Mouse (Mus musculus) myocyte (in vitro differentiated cells): ENCODE measurements around the gene Ptprj. TPM values are rescaled to one million over a fixed set of nuclear protein-coding genes. Genes with fewer than 3 reads are reported as not detected.

Experiments
- H3K27me3 ChIP-seq: one replicate; pipeline ENCODE4 v1.6.1; 2011; ENCODE audit not compliant: control insufficient read depth, insufficient read depth, insufficient read length
- H3K36me3 ChIP-seq: one replicate; pipeline ENCODE4 v1.6.1; 2011; ENCODE audit not compliant: control insufficient read depth, insufficient read depth
- H3K4me2 ChIP-seq: one replicate; pipeline ENCODE4 v1.6.1; 2011; ENCODE audit warnings: low read depth, control low read depth
- H3K4me3 ChIP-seq: one replicate; pipeline ENCODE4 v1.5.1; 2011; ENCODE audit warnings: mild to moderate bottlenecking, control low read depth, moderate library complexity
- H3K79me2 ChIP-seq: one replicate; pipeline ENCODE4 v1.6.1; 2011; ENCODE audit not compliant: control insufficient read depth, insufficient read depth
- H3ac ChIP-seq: one replicate; pipeline ENCODE4 v1.6.1; 2011; ENCODE audit not compliant: control insufficient read depth, insufficient read length
- CEBPB ChIP-seq: IDR thresholded peaks from 2 replicates; pipeline ENCODE4 v1.6.1; 2011; ENCODE audit warnings: mild to moderate bottlenecking, moderate library complexity; ENCODE audit not compliant: poor library complexity, insufficient read depth, severe bottlenecking
- E2F4 ChIP-seq: IDR thresholded peaks from one replicate; pipeline ENCODE4 v1.6.1; 2011; ENCODE audit warnings: mild to moderate bottlenecking, control low read depth, moderate library complexity; ENCODE audit not compliant: insufficient read depth
- MAX ChIP-seq: IDR thresholded peaks from one replicate; pipeline ENCODE4 v1.6.1; 2011; ENCODE audit warnings: low read depth, mild to moderate bottlenecking, control low read depth
- MYOD1 ChIP-seq, 3 experiments: IDR thresholded peaks; one replicate each; pipeline ENCODE4 v1.6.1; 2011; ENCODE audit warnings: control low read depth in 2 of 3, low read depth in 2 of 3, mild to moderate bottlenecking in 2 of 3, moderate library complexity in 1 of 3; ENCODE audit not compliant: insufficient read length in 2 of 3, control insufficient read depth in 1 of 3
- MYOG ChIP-seq, 3 experiments: IDR thresholded peaks; one replicate each; pipeline ENCODE4 v1.6.1; 2011; ENCODE audit warnings: control low read depth in 2 of 3, low read depth in 2 of 3, mild to moderate bottlenecking in 2 of 3; ENCODE audit not compliant: insufficient read length in 2 of 3, control insufficient read depth in 1 of 3, insufficient read depth in 1 of 3
- POLR2A ChIP-seq: IDR thresholded peaks from one replicate; pipeline ENCODE4 v1.6.1; 2011; ENCODE audit warnings: low read depth, mild to moderate bottlenecking, control low read depth, moderate library complexity; ENCODE audit not compliant: insufficient read length
- POLR2AphosphoS2 ChIP-seq: IDR thresholded peaks from one replicate; pipeline ENCODE4 v1.6.1; 2011; ENCODE audit warnings: low read depth, control low read depth; ENCODE audit not compliant: insufficient read length
- REST ChIP-seq: IDR thresholded peaks from one replicate; pipeline ENCODE4 v1.6.1; 2011; ENCODE audit warnings: mild to moderate bottlenecking, control low read depth, moderate library complexity; ENCODE audit not compliant: insufficient read depth, insufficient read length
- SRF ChIP-seq: IDR thresholded peaks from one replicate; pipeline ENCODE4 v1.6.1; 2011; ENCODE audit warnings: low read depth; ENCODE audit not compliant: control insufficient read depth, insufficient read length
- TCF12 ChIP-seq: IDR thresholded peaks from one replicate; pipeline ENCODE4 v1.6.1; 2011; ENCODE audit warnings: mild to moderate bottlenecking, control low read depth; ENCODE audit not compliant: poor library complexity, insufficient read depth, severe bottlenecking
- TCF3 ChIP-seq: IDR thresholded peaks from one replicate; pipeline ENCODE4 v1.6.1; 2011; ENCODE audit warnings: low read depth, control low read depth; ENCODE audit not compliant: insufficient read length
- USF1 ChIP-seq: IDR thresholded peaks from one replicate; pipeline ENCODE4 v1.6.1; 2011; ENCODE audit warnings: low read depth, mild to moderate bottlenecking, control low read depth, moderate library complexity
- polyA plus RNA-seq: library from polyadenylated mRNA; unstranded; fragments of >200 nt; fragmentation: generic; extraction: Trizol; gene quantifications from one replicate; pipeline ENCODE4 v1.2.1, GENCODE M21; 2012; ENCODE audit warnings: missing spikeins

Ptprj gene
- polyA plus RNA-seq, 1 experiment: 1.6 TPM

GRCm38 (mm10) chr2:90568091-90568490 is 12.4 kb downstream of the Ptprj start:
- Histone ChIP-seq H3K4me3 (no peak overlapping the region), H3K27me3 (no peaks in the 10 kb centered on the region), H3K79me2 (no peaks in the 10 kb centered on the region), H3ac (no peak overlapping the region), H3K4me2 (no peak overlapping the region), H3K36me3 (no peaks in the 10 kb centered on the region)
- TF ChIP-seq MAX (no peak), CEBPB (no peak), USF1 (no peak), SRF (no peak), TCF3 (no peak)

- Histone ChIP-seq H3K36me3 (no peaks in the 10 kb centered on the region), H3ac (no peak overlapping the region), H3K79me2 (no peaks in the 10 kb centered on the region), H3K4me3 (no peak overlapping the region), H3K4me2 (no peak overlapping the region), H3K27me3 (no peaks in the 10 kb centered on the region)
- no peak for TF ChIP-seq MYOG (IDR thresholded peaks at IDR 0.05; ENCODE audit: control insufficient read depth in 1 of 3, insufficient read depth in 1 of 3, insufficient read length in 2 of 3, low read depth in 2 of 3)
- TF ChIP-seq E2F4: no peak
- no peak for TF ChIP-seq REST
- no peak for TF ChIP-seq USF1
- no peak for TF ChIP-seq POLR2AphosphoS2
- no peak for TF ChIP-seq MYOD1 (IDR thresholded peaks at IDR 0.05; ENCODE audit: control insufficient read depth in 1 of 3, insufficient read length in 2 of 3, low read depth in 2 of 3)
- TF ChIP-seq MAX: no peak
- TF ChIP-seq TCF3: no peak
- TF ChIP-seq SRF: no peak
- TF ChIP-seq POLR2A: no peak
- no peak for TF ChIP-seq CEBPB
- TF ChIP-seq TCF12: no peak
These were observed 13.5 kb downstream of the Ptprj start for GRCm38 (mm10) chr2:90566773-90567528.

- Histone ChIP-seq H3K36me3 (no peaks in the 10 kb centered on the region), H3K27me3 (no peaks in the 10 kb centered on the region), H3ac (no peak overlapping the region), H3K4me2 (no peak overlapping the region), H3K79me2 (no peaks in the 10 kb centered on the region), H3K4me3 (no peak overlapping the region)
- TF ChIP-seq MYOG (IDR thresholded peaks at IDR 0.05; ENCODE audit: control insufficient read depth in 1 of 3, insufficient read depth in 1 of 3, insufficient read length in 2 of 3, low read depth in 2 of 3) (no peak), REST (no peak), POLR2A (no peak), SRF (no peak), USF1 (no peak), TCF3 (no peak), TCF12 (no peak), MYOD1 (IDR thresholded peaks at IDR 0.05; ENCODE audit: control insufficient read depth in 1 of 3, insufficient read length in 2 of 3, low read depth in 2 of 3) (no peak)
These were observed 14.4 kb downstream of the Ptprj start for GRCm38 (mm10) chr2:90566046-90566445.

- Histone ChIP-seq H3K4me3 (no peak overlapping the region), H3K4me2 (no peak overlapping the region), H3K36me3 (no peaks in the 10 kb centered on the region), H3ac (no peak overlapping the region), H3K79me2 (no peaks in the 10 kb centered on the region), H3K27me3 (no peaks in the 10 kb centered on the region)
- TF ChIP-seq MAX (no peak), USF1 (no peak), MYOD1 (IDR thresholded peaks at IDR 0.05; ENCODE audit: control insufficient read depth in 1 of 3, insufficient read length in 2 of 3, low read depth in 2 of 3) (no peak), MYOG (IDR thresholded peaks at IDR 0.05; ENCODE audit: control insufficient read depth in 1 of 3, insufficient read depth in 1 of 3, insufficient read length in 2 of 3, low read depth in 2 of 3) (no peak), POLR2A (no peak), E2F4 (no peak), CEBPB (no peak), TCF12 (no peak), SRF (no peak), POLR2AphosphoS2 (no peak), TCF3 (no peak), REST (no peak)
These were observed 15.1 kb downstream of the Ptprj start for GRCm38 (mm10) chr2:90565192-90565929.

- no peaks in the 10 kb centered on the region for H3K79me2 ChIP-seq
- H3K4me3 ChIP-seq: no peak overlapping the region
- H3ac ChIP-seq: no peak overlapping the region
- no peaks in the 10 kb centered on the region for H3K36me3 ChIP-seq
- TF ChIP-seq USF1: no peak
- H3K4me2 ChIP-seq: no peak overlapping the region
- H3K27me3 ChIP-seq: no peaks in the 10 kb centered on the region
These were observed 15.9 kb downstream of the Ptprj start for GRCm38 (mm10) chr2:90564552-90564951.
